Mouse (Mus musculus) spleen, postnatal 14 days (tissue): ENCODE results near the gene Htr7.

Experiments used
- DNase-seq, 2 experiments: peaks; one replicate each; pipeline ENCODE4 v3.0.0; 2021 to 2022; ENCODE audit warnings: low spot score in 2 of 2

Gene Htr7

GRCm38 (mm10) chr19:36057231-36057811, at the start of gene Htr7:
Htr7 (minus strand) TSS chr19:36057507.
- DNase-seq: no peak

GRCm38 (mm10) chr19:36103909-36104308, 46.6 kb upstream of the Htr7 start:
- DNase-seq: no peak

GRCm38 (mm10) chr19:36098916-36099315, 41.6 kb upstream of the Htr7 start:
- DNase-seq: no peak

- no peak for DNase-seq
Observed at GRCm38 (mm10) chr19:36098265-36098664, 41.0 kb upstream of the Htr7 start.

GRCm38 (mm10) chr19:36097194-36097593, 39.9 kb upstream of the Htr7 start:
- DNase-seq: no peak

- DNase-seq: no peak
Observed at GRCm38 (mm10) chr19:36090781-36091180, 33.5 kb upstream of the Htr7 start.

GRCm38 (mm10) chr19:36083262-36084225, 26.2 kb upstream of the Htr7 start, which contains the start of gene Rpp30:
Rpp30 (plus strand) TSS chr19:36083716.
- peak; percentile 65 to 75 for DNase-seq

GRCm38 (mm10) chr19:36082606-36083261, 25.4 kb upstream of the Htr7 start:
- peak in 1 of 2 experiments; percentile 7 for DNase-seq

GRCm38 (mm10) chr19:36062801-36063529, 5.7 kb upstream of the Htr7 start:
- DNase-seq: no peak

GRCm38 (mm10) chr19:36056502-36057221, 645 bp downstream of the Htr7 start:
- no peak for DNase-seq

GRCm38 (mm10) chr19:36046046-36046445, 11.3 kb downstream of the Htr7 start:
- no peak for DNase-seq

GRCm38 (mm10) chr19:36014836-36015235, 42.5 kb downstream of the Htr7 start:
- DNase-seq: no peak

- peak in 1 of 2 experiments; percentile 22 for DNase-seq
Observed at GRCm38 (mm10) chr19:36006277-36006676, 51.0 kb downstream of the Htr7 start.

- DNase-seq: no peak
Observed at GRCm38 (mm10) chr19:36004961-36005360, 52.3 kb downstream of the Htr7 start.

- no peak for DNase-seq
Observed at GRCm38 (mm10) chr19:36002476-36003445, 54.5 kb downstream of the Htr7 start.

GRCm38 (mm10) chr19:36001512-36001911, 55.8 kb downstream of the Htr7 start:
- DNase-seq: no peak

GRCm38 (mm10) chr19:36000955-36001354, 56.4 kb downstream of the Htr7 start:
- no peak for DNase-seq

GRCm38 (mm10) chr19:35997384-35997783, 59.9 kb downstream of the Htr7 start:
- no peak for DNase-seq

GRCm38 (mm10) chr19:35987461-35987860, 69.8 kb downstream of the Htr7 start:
- no peak for DNase-seq

GRCm38 (mm10) chr19:35974681-35975080, 82.6 kb downstream of the Htr7 start:
- no peak for DNase-seq
